Mouse (Mus musculus): ENCODE measurements at regions not wholly inside any gene's neighbourhood (a gene's known extent, or its start where the extent isn't known, plus 50 kb on each side); places are given as distances from the start of the nearest gene placed in this dataset.

DNA sequence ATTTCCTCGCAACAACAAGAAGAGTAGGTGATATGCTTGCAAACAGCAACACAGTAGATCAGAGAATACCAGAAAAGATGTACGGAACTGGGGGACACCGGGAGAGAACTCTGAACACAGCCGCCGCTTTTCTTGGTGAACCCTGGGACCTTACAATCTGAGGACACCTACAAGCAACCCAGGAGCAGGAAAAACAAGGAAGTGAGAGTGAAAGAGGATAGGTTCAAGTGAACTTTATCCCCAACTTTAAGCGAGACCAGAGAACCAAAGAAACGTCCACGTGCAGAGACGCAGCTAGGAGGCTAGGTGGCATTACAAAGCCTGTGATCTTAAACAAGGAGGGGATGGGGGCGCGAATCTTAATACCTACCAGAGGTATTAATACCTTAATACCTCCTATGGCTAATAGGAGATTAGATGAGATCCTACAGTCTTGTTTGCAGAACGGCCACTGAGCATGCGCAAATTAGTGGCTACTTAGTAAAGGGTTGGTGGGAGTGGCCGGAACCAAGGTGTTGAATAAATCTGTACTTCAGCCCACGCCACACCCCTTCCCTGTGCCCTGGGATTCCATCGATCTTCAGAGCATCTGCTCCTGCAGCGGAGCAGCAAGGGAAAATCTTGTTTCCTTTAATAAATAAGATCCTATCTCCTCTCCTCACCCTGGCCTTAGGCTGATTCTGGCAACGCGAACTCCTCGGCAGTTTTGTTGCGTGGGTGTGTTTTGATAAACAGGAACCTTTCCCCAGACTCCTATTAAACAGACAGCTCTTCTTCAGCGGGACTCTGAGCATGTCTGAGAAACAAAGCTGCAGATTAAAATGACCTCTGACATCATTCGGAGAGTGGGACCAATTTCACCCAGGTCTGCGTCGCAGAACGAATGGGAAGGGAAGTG lies 64.6 kb upstream of the Cdh5 start:
- H3K9me3 ChIP-seq (ENCODE audit: control insufficient read depth, low read length): no peaks in the 10 kb centered on the region
- no peak overlapping the region for H3K4me2 ChIP-seq (ENCODE audit: low read length)
- no peaks in the 10 kb centered on the region for H3K36me3 ChIP-seq (ENCODE audit: control insufficient read depth, insufficient read depth, low read length)
- 81% methylated on average over 26 of the region's 26 CpGs for WGBS
- no peak overlapping the region for H3K4me3 ChIP-seq (ENCODE audit: low read length)
- H3K27ac ChIP-seq (ENCODE audit: low read depth, low read length): no peak overlapping the region
- no peak for ATAC-seq
- H3K9ac ChIP-seq (ENCODE audit: low read depth, low read length): no peak overlapping the region
- H3K27me3 ChIP-seq (replicated peaks; ENCODE audit: control insufficient read depth, insufficient read depth, low read length): no peaks in the 10 kb centered on the region
- no peaks in the 10 kb centered on the region for H3K4me1 ChIP-seq (ENCODE audit: control insufficient read depth, insufficient read depth, low read depth, low read length)

DNA sequence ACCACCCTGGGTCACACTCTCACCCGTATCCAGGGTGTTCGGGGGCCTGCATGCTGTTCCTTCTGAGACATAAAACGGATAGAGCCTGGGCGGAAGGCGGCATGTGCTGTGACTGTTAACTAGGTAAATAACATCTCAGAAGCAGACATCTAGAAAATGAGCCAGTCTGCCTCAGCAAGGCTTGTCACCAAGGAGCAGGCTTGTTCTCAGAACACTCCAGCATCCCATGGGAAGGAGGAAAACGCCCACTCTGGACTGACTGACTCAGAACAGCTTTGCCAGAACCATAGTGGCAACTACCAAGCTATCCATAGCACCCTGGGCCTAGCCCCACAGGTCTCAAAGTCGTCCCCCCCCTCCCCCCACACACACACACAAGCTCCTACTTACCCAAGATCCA lies 63.8 kb upstream of the Cdh5 start:
- no peak overlapping the region for H3K9ac ChIP-seq (ENCODE audit: low read depth, low read length)
- H3K9me3 ChIP-seq (ENCODE audit: control insufficient read depth, low read length): no peaks in the 10 kb centered on the region
- H3K27ac ChIP-seq (ENCODE audit: low read depth, low read length): no peak overlapping the region
- no peak overlapping the region for H3K4me3 ChIP-seq (ENCODE audit: low read length)
- 78% methylated on average over 7 of the region's 7 CpGs for WGBS
- no peaks in the 10 kb centered on the region for H3K36me3 ChIP-seq (ENCODE audit: control insufficient read depth, insufficient read depth, low read length)
- H3K4me1 ChIP-seq (ENCODE audit: control insufficient read depth, insufficient read depth, low read depth, low read length): no peaks in the 10 kb centered on the region
- ATAC-seq: no peak
- no peaks in the 10 kb centered on the region for H3K27me3 ChIP-seq (replicated peaks; ENCODE audit: control insufficient read depth, insufficient read depth, low read length)
- H3K4me2 ChIP-seq (ENCODE audit: low read length): no peak overlapping the region

DNA sequence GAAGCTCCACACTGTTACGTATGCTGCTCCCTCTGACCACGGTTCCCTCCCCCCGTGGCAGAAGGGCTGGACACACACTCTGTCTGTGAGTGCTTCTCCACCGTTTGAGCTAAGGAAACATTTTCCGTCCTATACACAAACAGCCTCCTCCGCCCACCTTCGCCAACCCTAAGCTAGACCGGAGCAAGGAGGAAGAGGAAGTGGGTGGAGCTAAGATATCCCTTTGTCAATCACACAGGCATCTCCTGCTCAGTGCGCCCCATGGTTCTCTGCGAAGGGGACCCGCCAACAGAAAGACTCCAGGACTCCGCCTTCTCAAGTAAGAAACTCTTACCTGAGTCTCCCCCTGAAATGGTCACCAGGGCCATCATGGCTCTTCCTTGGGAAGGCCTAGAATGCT lies 61.9 kb upstream of the Cdh5 start:
- WGBS: 86% methylated on average over 12 of the region's 12 CpGs
- Histone ChIP-seq H3K27ac (ENCODE audit: low read depth, low read length) (no peak overlapping the region), H3K4me3 (ENCODE audit: low read length) (no peak overlapping the region), H3K9ac (ENCODE audit: low read depth, low read length) (no peak overlapping the region), H3K9me3 (ENCODE audit: control insufficient read depth, low read length) (no peaks in the 10 kb centered on the region), H3K4me2 (ENCODE audit: low read length) (no peak overlapping the region), H3K36me3 (ENCODE audit: control insufficient read depth, insufficient read depth, low read length) (no peaks in the 10 kb centered on the region), H3K4me1 (ENCODE audit: control insufficient read depth, insufficient read depth, low read depth, low read length) (no peaks in the 10 kb centered on the region), H3K27me3 (replicated peaks; ENCODE audit: control insufficient read depth, insufficient read depth, low read length) (no peaks in the 10 kb centered on the region)
- ATAC-seq: no peak

DNA sequence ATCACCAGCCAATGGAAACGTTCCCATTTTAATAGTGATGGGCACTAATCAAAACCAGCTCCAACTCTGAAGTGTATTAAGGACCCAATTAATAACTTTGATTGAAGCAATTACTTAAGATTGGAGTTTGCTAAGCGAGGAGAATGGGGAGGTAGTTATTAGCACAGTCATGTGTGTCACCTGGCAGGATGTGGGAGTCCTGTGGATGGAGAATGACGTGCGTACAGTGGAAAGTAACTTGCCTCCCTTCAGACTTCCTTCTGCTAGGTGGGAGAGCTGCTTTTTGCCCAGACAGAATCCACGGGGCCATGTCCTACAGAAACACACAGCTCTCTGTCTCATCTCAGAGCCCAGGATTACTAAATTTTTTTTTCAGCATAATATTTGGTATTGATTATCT lies 59.9 kb upstream of the Cdh5 start:
- no peak overlapping the region for H3K27ac ChIP-seq (ENCODE audit: low read depth, low read length)
- no peak for ATAC-seq
- no peaks in the 10 kb centered on the region for H3K36me3 ChIP-seq (ENCODE audit: control insufficient read depth, insufficient read depth, low read length)
- H3K27me3 ChIP-seq (replicated peaks; ENCODE audit: control insufficient read depth, insufficient read depth, low read length): no peaks in the 10 kb centered on the region
- WGBS: 80% methylated on average over 5 of the region's 5 CpGs
- H3K9me3 ChIP-seq (ENCODE audit: control insufficient read depth, low read length): no peaks in the 10 kb centered on the region; the same call in 1 of the 2 replicates
- H3K4me1 ChIP-seq (ENCODE audit: control insufficient read depth, insufficient read depth, low read depth, low read length): no peaks in the 10 kb centered on the region
- no peak overlapping the region for H3K4me3 ChIP-seq (ENCODE audit: low read length)
- no peak overlapping the region for H3K4me2 ChIP-seq (ENCODE audit: low read length)
- no peak overlapping the region for H3K9ac ChIP-seq (ENCODE audit: low read depth, low read length)

DNA sequence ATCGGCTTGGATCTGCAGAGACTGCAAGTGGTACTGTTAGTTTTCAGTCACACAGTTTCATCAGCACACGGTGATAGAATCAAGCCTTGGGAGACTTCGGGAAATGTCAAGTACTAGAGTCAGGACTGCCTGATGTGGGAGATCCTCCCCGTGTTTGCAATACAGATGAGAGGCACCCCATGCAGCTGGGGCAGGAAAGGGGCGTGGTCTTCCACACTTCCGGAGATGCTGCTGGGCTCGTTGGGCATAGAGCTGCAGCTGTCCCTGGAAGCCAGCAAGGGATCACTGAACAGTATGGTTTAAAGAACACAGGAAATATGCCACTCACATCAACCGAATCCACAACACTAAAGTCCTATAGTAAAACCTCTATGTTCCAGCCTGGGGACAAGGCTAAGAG lies 59.0 kb upstream of the Cdh5 start:
- Histone ChIP-seq H3K4me2 (ENCODE audit: low read length) (no peak overlapping the region), H3K4me3 (ENCODE audit: low read length) (no peak overlapping the region), H3K36me3 (ENCODE audit: control insufficient read depth, insufficient read depth, low read length) (no peaks in the 10 kb centered on the region), H3K27me3 (replicated peaks; ENCODE audit: control insufficient read depth, insufficient read depth, low read length) (no peaks in the 10 kb centered on the region), H3K9me3 (ENCODE audit: control insufficient read depth, low read length) (no peaks in the 10 kb centered on the region; the same call in 1 of the 2 replicates), H3K4me1 (ENCODE audit: control insufficient read depth, insufficient read depth, low read depth, low read length) (no peaks in the 10 kb centered on the region), H3K27ac (ENCODE audit: low read depth, low read length) (no peak overlapping the region), H3K9ac (ENCODE audit: low read depth, low read length) (no peak overlapping the region)
- ATAC-seq: no peak
- 34% methylated on average over 8 of the region's 8 CpGs for WGBS

DNA sequence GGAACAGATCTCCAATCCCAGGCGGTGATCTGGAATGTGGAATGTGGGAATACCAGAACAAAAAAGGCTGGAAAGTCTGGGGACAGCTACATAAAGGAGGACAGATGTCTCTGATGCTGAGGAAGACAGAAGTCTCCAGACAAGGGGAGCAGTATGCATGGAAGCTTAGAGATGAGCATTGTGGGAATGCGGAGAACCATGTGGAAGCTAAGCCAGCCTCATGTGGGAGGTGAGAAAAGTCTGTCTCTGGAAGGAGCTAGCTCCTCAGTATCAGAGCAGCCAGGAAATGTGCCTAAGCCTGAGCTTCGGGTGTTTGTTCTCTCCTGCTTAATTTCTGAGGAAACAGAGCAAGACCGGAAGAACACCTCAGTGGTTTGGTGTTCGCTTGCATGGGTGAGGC lies 53.4 kb upstream of the Cdh5 start:
- Histone ChIP-seq H3K27ac (ENCODE audit: low read depth, low read length) (no peak overlapping the region), H3K36me3 (ENCODE audit: control insufficient read depth, insufficient read depth, low read length) (no peaks in the 10 kb centered on the region), H3K4me2 (ENCODE audit: low read length) (no peak overlapping the region), H3K27me3 (replicated peaks; ENCODE audit: control insufficient read depth, insufficient read depth, low read length) (no peaks in the 10 kb centered on the region), H3K9me3 (ENCODE audit: control insufficient read depth, low read length) (no peaks in the 10 kb centered on the region; the same call in 1 of the 2 replicates), H3K4me3 (ENCODE audit: low read length) (no peak overlapping the region), H3K4me1 (ENCODE audit: control insufficient read depth, insufficient read depth, low read depth, low read length) (0 out of 2 replicates have a peak, but pooled peaks cover 2% of the 10 kb centered on the region), H3K9ac (ENCODE audit: low read depth, low read length) (no peak overlapping the region)
- WGBS: 81% methylated on average over 5 of the region's 5 CpGs
- ATAC-seq: no peak

DNA sequence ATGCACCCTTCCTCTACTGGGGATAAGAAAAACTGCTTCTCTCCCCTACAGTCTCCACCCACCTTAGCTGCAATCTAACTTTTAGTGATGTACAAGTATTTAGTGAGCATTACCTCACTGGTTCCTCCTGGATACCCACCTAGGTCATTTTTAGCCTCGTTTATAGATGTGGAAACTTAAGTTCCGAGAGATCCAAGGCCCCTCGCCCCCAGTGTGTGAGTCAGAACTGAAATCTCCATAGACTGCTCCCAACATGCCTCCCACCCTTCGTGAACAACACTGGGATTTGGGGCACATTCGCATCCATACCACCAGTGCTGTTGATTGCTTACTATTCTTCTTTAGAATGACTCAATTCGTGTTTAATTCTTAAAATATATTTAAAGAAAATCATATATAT lies 52.2 kb upstream of the Cdh5 start:
- Histone ChIP-seq H3K9ac (ENCODE audit: low read depth, low read length) (no peak overlapping the region), H3K36me3 (ENCODE audit: control insufficient read depth, insufficient read depth, low read length) (no peaks in the 10 kb centered on the region), H3K4me1 (ENCODE audit: control insufficient read depth, insufficient read depth, low read depth, low read length) (0 out of 2 replicates have a peak, but pooled peaks cover 2% of the 10 kb centered on the region), H3K27me3 (replicated peaks; ENCODE audit: control insufficient read depth, insufficient read depth, low read length) (no peaks in the 10 kb centered on the region), H3K4me3 (ENCODE audit: low read length) (no peak overlapping the region), H3K27ac (ENCODE audit: low read depth, low read length) (no peak overlapping the region), H3K4me2 (ENCODE audit: low read length) (no peak overlapping the region), H3K9me3 (ENCODE audit: control insufficient read depth, low read length) (no peaks in the 10 kb centered on the region; the same call in 1 of the 2 replicates)
- no peak for ATAC-seq
- 87% methylated on average over 6 of the region's 6 CpGs for WGBS

DNA sequence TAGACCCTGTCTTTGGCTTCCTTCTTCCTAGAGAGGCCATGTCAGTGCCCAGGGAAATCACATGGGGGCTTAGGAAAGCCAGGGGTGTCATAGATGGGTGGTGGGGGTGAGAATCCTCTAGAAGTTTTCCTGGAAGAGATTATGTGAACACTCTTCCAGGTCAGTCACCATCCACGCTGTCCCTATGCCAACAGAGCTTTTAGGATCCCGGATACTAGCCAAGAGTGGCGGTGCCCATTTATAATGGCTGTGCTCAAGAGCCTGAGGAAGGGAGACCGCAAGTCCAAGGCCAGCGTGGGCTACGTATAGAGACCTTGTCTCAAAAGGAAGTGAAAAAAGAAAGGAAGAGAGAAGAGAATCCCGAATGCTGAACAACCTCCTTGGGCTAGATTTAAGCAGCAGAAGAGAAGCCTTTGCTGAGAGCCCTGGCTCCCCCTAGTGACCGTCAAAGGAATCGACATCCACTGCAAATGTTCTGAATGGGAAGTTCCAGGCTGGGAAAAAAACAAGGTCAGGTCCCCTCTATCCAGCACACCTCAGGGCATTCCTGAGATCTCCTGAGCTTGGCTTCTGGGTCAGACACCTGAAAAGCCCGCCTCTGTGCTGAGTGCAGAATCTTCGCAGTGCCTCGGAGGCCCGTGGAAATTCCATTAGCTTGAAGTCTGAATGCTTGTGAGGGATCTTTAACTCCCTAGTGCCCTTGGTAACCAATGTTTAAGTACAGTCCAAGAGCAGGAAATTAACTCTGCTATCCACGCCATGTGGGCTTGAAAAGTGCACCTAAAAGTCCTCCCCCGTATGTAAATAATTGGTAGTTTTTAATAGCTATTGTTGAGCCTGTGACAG lies 50.5 kb upstream of the Cdh5 start:
- Histone ChIP-seq H3K4me1 (ENCODE audit: control insufficient read depth, insufficient read depth, low read depth, low read length) (0 out of 2 replicates have a peak, but pooled peaks cover 2% of the 10 kb centered on the region), H3K27me3 (replicated peaks; ENCODE audit: control insufficient read depth, insufficient read depth, low read length) (no peaks in the 10 kb centered on the region), H3K4me2 (ENCODE audit: low read length) (peak overlapping the region; percentile 27), H3K9me3 (ENCODE audit: control insufficient read depth, low read length) (no peaks in the 10 kb centered on the region), H3K4me3 (ENCODE audit: low read length) (no peak overlapping the region), H3K27ac (ENCODE audit: low read depth, low read length) (no peak overlapping the region), H3K36me3 (ENCODE audit: control insufficient read depth, insufficient read depth, low read length) (no peaks in the 10 kb centered on the region), H3K9ac (ENCODE audit: low read depth, low read length) (0 out of 2 replicates have a peak overlapping the region, but pooled peaks have one; percentile 23)
- peak; percentile 55 for ATAC-seq
- WGBS: 26% methylated on average over 15 of the region's 15 CpGs

DNA sequence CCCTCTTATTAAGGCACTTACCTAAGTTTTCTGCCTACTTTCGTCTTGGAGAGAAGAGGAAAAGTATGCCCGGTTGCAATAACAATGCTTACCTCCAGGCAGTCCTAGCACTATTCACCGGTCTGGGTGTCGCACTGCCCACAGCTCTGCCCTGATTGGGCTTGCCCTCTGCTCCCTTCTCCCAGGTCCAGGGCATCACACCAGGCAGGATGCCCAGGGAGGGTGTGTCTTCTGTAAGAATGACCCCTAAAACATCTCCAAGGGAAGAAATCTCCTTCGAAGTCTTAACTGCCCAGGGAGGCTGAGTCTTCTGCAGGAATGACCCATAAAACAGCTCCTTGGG lies 49.9 kb upstream of the Cdh5 start:
- H3K9me3 ChIP-seq (ENCODE audit: control insufficient read depth, low read length): no peaks in the 10 kb centered on the region
- ATAC-seq: no peak
- H3K27ac ChIP-seq (ENCODE audit: low read depth, low read length): no peak overlapping the region
- no peak overlapping the region for H3K9ac ChIP-seq (ENCODE audit: low read depth, low read length)
- 54% methylated on average over 5 of the region's 5 CpGs for WGBS
- H3K27me3 ChIP-seq (replicated peaks; ENCODE audit: control insufficient read depth, insufficient read depth, low read length): no peaks in the 10 kb centered on the region
- no peaks in the 10 kb centered on the region for H3K36me3 ChIP-seq (ENCODE audit: control insufficient read depth, insufficient read depth, low read length)
- 0 out of 2 replicates have a peak, but pooled peaks cover 2% of the 10 kb centered on the region for H3K4me1 ChIP-seq (ENCODE audit: control insufficient read depth, insufficient read depth, low read depth, low read length)
- H3K4me3 ChIP-seq (ENCODE audit: low read length): no peak overlapping the region
- no peak overlapping the region for H3K4me2 ChIP-seq (ENCODE audit: low read length)

Measured in hindbrain, embryonic 16.5 days (tissue).